Mouse (Mus musculus): ENCODE measurements around the gene Mtmr2. TPM values are rescaled to one million over a fixed set of nuclear protein-coding genes. Genes with fewer than 3 reads are reported as not detected.

The Mtmr2 gene
- total RNA-seq (2014; rRNA removed; ENCODE audit: low replicate concordance) = 62.1 and 75.0 TPM in 2 replicates
- 33.8 and 35.9 TPM in 2 replicates for polyA plus RNA-seq (2015; fragmentation: Nextera tagmentation; extraction: Ambion mirVana)

DNA sequence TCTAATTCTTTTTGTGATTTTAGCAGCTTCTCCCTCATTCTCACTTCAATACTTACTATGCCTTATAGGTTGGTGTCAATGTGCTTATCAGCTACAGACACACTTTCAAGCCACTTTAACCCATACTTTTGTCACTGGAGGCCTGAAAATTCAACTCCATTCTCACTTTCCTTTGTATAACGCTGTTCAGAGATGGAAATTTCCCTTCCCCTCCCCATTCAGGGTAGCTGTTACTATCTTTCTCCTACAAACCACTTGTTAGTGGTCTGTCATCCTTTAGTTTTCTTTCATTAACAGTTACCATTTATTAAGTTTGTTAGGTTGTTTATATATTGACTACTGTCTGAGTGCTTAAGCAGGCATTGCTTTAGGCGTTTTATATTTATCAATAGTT is at the start of gene Mtmr2:
Gene Mtmr2, plus strand, starts transcription at position 7 of the 394 bp plus-strand sequence.
- DNase-seq (ENCODE audit: low spot score) = no peak
- H3K27ac ChIP-seq (ENCODE audit: low read depth) = peak within 1 kb of the TSS; percentile 97
- H3K36me3 ChIP-seq (replicated peaks; ENCODE audit: control insufficient read depth, insufficient read depth, low read length) = no peaks in the 10 kb centered on the region
- H3K4me2 ChIP-seq (ENCODE audit: low read depth, low read length) = peak within 1 kb of the TSS; percentile 72
- ATAC-seq (ENCODE audit: insufficient read depth, low read depth) = no peak
- H3K9me3 ChIP-seq (replicated peaks; ENCODE audit: control insufficient read depth, low read length) = no peaks in the 10 kb centered on the region
- TF ChIP-seq EP300 (IDR thresholded peaks at IDR 0.05; ENCODE audit: low read depth) (no peak), CTCF (IDR thresholded peaks at IDR 0.05; ENCODE audit: low read depth) (no peak)
- WGBS = 34% methylated on average over 2 of the region's 2 CpGs
- peaks cover 18% of the 10 kb centered on the region for H3K4me1 ChIP-seq (ENCODE audit: control insufficient read depth, insufficient read depth)
- peak within 1 kb of the TSS; percentile 98 for H3K4me3 ChIP-seq (ENCODE audit: low read depth, low read length)
- H3K9ac ChIP-seq (replicated peaks; ENCODE audit: low read depth, low read length) = peak within 1 kb of the TSS; percentile 97
- H3K27me3 ChIP-seq (ENCODE audit: control insufficient read depth, insufficient read depth, low read length) = no peaks in the 10 kb centered on the region

DNA sequence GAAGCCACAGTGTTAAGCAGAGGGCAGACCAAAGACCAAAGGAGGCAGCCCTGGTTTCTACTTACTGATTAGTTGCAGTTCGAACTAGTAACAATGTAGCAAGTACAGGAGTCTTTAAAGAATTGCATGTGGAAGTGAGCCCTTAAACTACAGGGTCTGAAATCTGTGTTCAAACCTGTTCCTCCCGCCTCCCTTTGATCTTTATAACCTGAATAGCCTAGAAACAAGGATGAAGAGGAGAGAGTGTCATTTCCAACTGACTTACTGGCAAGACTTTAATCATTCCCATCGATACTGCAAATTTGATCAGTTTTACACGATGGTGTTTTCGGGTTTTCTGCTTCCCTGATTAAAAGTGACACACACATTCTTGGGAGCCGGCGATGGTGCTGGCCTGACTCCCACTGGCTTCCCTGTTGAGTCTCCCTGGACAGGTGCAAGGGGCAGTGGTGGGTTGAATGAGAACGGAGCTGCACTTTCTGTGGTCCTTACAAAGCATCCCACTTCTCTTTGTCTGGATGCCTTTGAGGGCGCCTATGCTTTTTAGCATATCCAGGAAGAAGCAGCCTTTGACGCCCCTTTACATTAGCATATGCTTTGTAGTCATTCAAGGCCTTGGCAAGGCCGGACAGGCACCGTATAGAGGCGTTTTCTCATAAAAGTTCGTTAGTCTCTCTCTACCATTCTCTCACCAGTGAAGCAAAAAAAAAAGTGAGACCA is 49.0 kb upstream of the Mtmr2 start:
- WGBS = 84% methylated on average over 14 of the region's 14 CpGs
- no peaks in the 10 kb centered on the region for H3K27me3 ChIP-seq (ENCODE audit: control insufficient read depth, insufficient read depth, low read length)
- no peak for ATAC-seq (ENCODE audit: insufficient read depth, low read depth)

DNA sequence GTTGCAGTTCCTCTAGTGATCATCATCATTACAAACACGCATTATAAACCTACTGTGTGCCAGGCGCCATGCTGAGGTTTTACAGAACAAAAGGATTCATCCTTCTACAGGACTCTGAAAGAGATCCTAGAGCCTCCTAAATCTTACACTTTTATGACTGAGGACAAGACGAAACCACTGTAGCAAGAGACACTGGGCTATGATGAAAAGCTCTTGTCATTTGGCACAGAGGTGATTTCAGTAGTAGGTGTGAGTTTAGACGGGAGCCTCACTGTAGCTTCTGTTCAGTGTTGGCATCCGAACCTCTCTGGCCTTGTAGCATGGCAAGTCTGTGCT is 48.5 kb upstream of the Mtmr2 start:
- ATAC-seq (ENCODE audit: insufficient read depth, low read depth) (no peak), DNase-seq (ENCODE audit: low spot score) (no peak)
- no peaks in the 10 kb centered on the region for H3K27me3 ChIP-seq (ENCODE audit: control insufficient read depth, insufficient read depth, low read length)
- H3K27ac ChIP-seq (ENCODE audit: low read depth) = no peak overlapping the region
- H3K4me2 ChIP-seq (ENCODE audit: low read depth, low read length) = no peak overlapping the region
- no peaks in the 10 kb centered on the region for H3K9me3 ChIP-seq (replicated peaks; ENCODE audit: control insufficient read depth, low read length)
- H3K4me1 ChIP-seq (ENCODE audit: control insufficient read depth, insufficient read depth) = peaks cover 12% of the 10 kb centered on the region
- TF ChIP-seq EP300 (IDR thresholded peaks at IDR 0.05; ENCODE audit: low read depth) = no peak
- no peak for TF ChIP-seq CTCF (IDR thresholded peaks at IDR 0.05; ENCODE audit: low read depth)
- no peak overlapping the region for H3K4me3 ChIP-seq (ENCODE audit: low read depth, low read length)
- WGBS = 79% methylated on average over 5 of the region's 5 CpGs
- H3K36me3 ChIP-seq (replicated peaks; ENCODE audit: control insufficient read depth, insufficient read depth, low read length) = no peaks in the 10 kb centered on the region
- H3K9ac ChIP-seq (replicated peaks; ENCODE audit: low read depth, low read length) = no peak overlapping the region

More for the DNA sequence above, 49.0 kb upstream of the Mtmr2 start:
- Histone ChIP-seq H3K4me3 (ENCODE audit: low read depth, low read length) (no peak overlapping the region), H3K4me1 (ENCODE audit: control insufficient read depth, insufficient read depth) (peaks cover 16% of the 10 kb centered on the region), H3K9me3 (replicated peaks; ENCODE audit: control insufficient read depth, low read length) (no peaks in the 10 kb centered on the region), H3K4me2 (ENCODE audit: low read depth, low read length) (no peak overlapping the region), H3K9ac (replicated peaks; ENCODE audit: low read depth, low read length) (no peak overlapping the region), H3K36me3 (replicated peaks; ENCODE audit: control insufficient read depth, insufficient read depth, low read length) (no peaks in the 10 kb centered on the region), H3K27ac (ENCODE audit: low read depth) (no peak overlapping the region)
- no peak for DNase-seq (ENCODE audit: low spot score)
- no peak for TF ChIP-seq CTCF (IDR thresholded peaks at IDR 0.05; ENCODE audit: low read depth)
- no peak for TF ChIP-seq EP300 (IDR thresholded peaks at IDR 0.05; ENCODE audit: low read depth)

DNA sequence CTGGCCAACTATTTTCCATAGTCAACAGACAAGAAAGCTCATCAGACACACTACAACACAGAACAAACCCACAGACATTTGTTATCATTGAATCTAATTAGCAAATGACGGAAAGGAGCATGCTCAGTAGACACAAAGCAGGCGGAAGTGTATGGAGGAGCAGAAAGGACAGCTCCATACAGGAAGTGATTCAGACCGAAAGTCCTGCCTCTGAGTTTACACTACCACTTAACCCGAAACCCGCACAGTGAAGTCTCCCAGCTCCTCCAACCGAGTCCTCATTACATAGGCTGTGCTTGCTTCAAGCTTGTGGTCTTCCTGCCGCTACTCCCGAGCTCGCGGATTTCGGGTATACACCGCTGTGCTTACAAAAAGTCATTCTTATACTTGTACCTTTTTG is 46.4 kb upstream of the Mtmr2 start:
- DNase-seq (ENCODE audit: low spot score) (no peak), ATAC-seq (ENCODE audit: insufficient read depth, low read depth) (no peak)
- no peak overlapping the region for H3K4me2 ChIP-seq (ENCODE audit: low read depth, low read length)
- no peak overlapping the region for H3K4me3 ChIP-seq (ENCODE audit: low read depth, low read length)
- H3K36me3 ChIP-seq (replicated peaks; ENCODE audit: control insufficient read depth, insufficient read depth, low read length) = peaks cover 13% of the 10 kb centered on the region; the same call in 1 of the 2 replicates
- H3K4me1 ChIP-seq (ENCODE audit: control insufficient read depth, insufficient read depth) = peaks cover 7% of the 10 kb centered on the region; the same call in 1 of the 2 replicates
- no peak for TF ChIP-seq CTCF (IDR thresholded peaks at IDR 0.05; ENCODE audit: low read depth)
- TF ChIP-seq EP300 (IDR thresholded peaks at IDR 0.05; ENCODE audit: low read depth) = no peak
- no peak overlapping the region for H3K27ac ChIP-seq (ENCODE audit: low read depth)
- H3K9ac ChIP-seq (replicated peaks; ENCODE audit: low read depth, low read length) = no peak overlapping the region
- 86% methylated on average over 12 of the region's 12 CpGs for WGBS
- H3K27me3 ChIP-seq (ENCODE audit: control insufficient read depth, insufficient read depth, low read length) = no peaks in the 10 kb centered on the region
- no peaks in the 10 kb centered on the region for H3K9me3 ChIP-seq (replicated peaks; ENCODE audit: control insufficient read depth, low read length)

DNA sequence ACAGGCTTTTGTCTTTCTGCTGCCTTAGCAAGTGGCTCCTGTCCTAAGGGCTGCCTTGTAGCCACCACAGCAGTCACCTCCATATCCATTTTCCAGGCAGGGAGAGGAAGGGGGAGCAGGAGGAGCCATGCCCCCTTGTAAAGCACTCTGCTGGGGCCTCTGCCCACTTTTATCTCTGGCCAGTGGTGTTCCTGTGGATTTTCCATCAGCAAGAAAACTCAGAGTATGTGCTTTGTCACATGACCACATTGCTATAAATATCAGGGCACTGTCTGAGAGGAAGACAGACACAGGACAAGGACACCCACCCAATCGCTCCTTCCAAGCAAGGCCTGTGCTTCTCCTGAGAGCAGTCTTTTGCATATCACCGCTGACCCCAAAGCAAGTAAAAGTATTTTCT is 45.1 kb upstream of the Mtmr2 start:
- 23% methylated on average over 2 of the region's 2 CpGs for WGBS
- DNase-seq (ENCODE audit: low spot score) (peak; percentile 70), ATAC-seq (ENCODE audit: insufficient read depth, low read depth) (peak; percentile 94)
- Histone ChIP-seq H3K4me1 (ENCODE audit: control insufficient read depth, insufficient read depth) (peaks cover 7% of the 10 kb centered on the region; the same call in 1 of the 2 replicates), H3K9ac (replicated peaks; ENCODE audit: low read depth, low read length) (no peak overlapping the region), H3K36me3 (replicated peaks; ENCODE audit: control insufficient read depth, insufficient read depth, low read length) (peaks cover 16% of the 10 kb centered on the region; the same call in 1 of the 2 replicates), H3K27me3 (ENCODE audit: control insufficient read depth, insufficient read depth, low read length) (no peaks in the 10 kb centered on the region), H3K4me3 (ENCODE audit: low read depth, low read length) (no peak overlapping the region), H3K4me2 (ENCODE audit: low read depth, low read length) (no peak overlapping the region), H3K9me3 (replicated peaks; ENCODE audit: control insufficient read depth, low read length) (no peaks in the 10 kb centered on the region), H3K27ac (ENCODE audit: low read depth) (peak overlapping the region; percentile 67)
- TF ChIP-seq CTCF (IDR thresholded peaks at IDR 0.05; ENCODE audit: low read depth) (no peak), EP300 (IDR thresholded peaks at IDR 0.05; ENCODE audit: low read depth) (0 out of 2 replicates have a peak, but pooled peaks have one; percentile 34)

All from heart, postnatal 0 days (tissue).